Mouse (Mus musculus): Measurements from ENCODE around the gene Dnlz.
"Not testable (repeated sequence)": the region's sequence is repeated elsewhere in the genome, so short reads cannot be mapped to it uniquely, and the experiment has no call there.

Dnlz gene

GRCm38 (mm10) chr2:26351358-26352290, at the start of gene Dnlz:
TSS of gene Dnlz (minus strand) at chr2:26352110.
- DNase-seq (ENCODE audit: extremely low read depth, insufficient read length, low spot score) = peak; percentile 88

- DNase-seq (ENCODE audit: extremely low read depth, insufficient read length, low spot score) = no peak
These were observed 49.1 kb upstream of the Dnlz start for GRCm38 (mm10) chr2:26401023-26401422.

- DNase-seq (ENCODE audit: extremely low read depth, insufficient read length, low spot score) = no peak
These were observed 48.4 kb upstream of the Dnlz start for GRCm38 (mm10) chr2:26400296-26400695.

- DNase-seq (ENCODE audit: extremely low read depth, insufficient read length, low spot score) = no peak
These were observed 47.7 kb upstream of the Dnlz start for GRCm38 (mm10) chr2:26399647-26400046.

GRCm38 (mm10) chr2:26398978-26399377, 47.1 kb upstream of the Dnlz start:
- no peak for DNase-seq (ENCODE audit: extremely low read depth, insufficient read length, low spot score)

- DNase-seq (ENCODE audit: extremely low read depth, insufficient read length, low spot score) = no peak
These were observed 39.7 kb upstream of the Dnlz start for GRCm38 (mm10) chr2:26391617-26392016.

- no peak for DNase-seq (ENCODE audit: extremely low read depth, insufficient read length, low spot score)
These were observed 39.0 kb upstream of the Dnlz start for GRCm38 (mm10) chr2:26390954-26391353.

GRCm38 (mm10) chr2:26389154-26389690, 37.3 kb upstream of the Dnlz start, which contains the start of the genes Entr1 and Pmpca:
TSS of gene Entr1 (minus strand) at chr2:26389316.
TSS of gene Pmpca (plus strand) at chr2:26389339.
- peak; percentile 83 for DNase-seq (ENCODE audit: extremely low read depth, insufficient read length, low spot score)

- DNase-seq (ENCODE audit: extremely low read depth, insufficient read length, low spot score) = no peak
These were observed 36.8 kb upstream of the Dnlz start for GRCm38 (mm10) chr2:26388682-26389153.

- DNase-seq (ENCODE audit: extremely low read depth, insufficient read length, low spot score) = no peak
These were observed 35.8 kb upstream of the Dnlz start for GRCm38 (mm10) chr2:26387713-26388112.

GRCm38 (mm10) chr2:26380871-26381270, 29.0 kb upstream of the Dnlz start:
- not testable (repeated sequence) for DNase-seq (ENCODE audit: extremely low read depth, insufficient read length, low spot score)

GRCm38 (mm10) chr2:26380131-26380771, 28.3 kb upstream of the Dnlz start, which contains the start of gene Snapc4:
TSS of gene Snapc4 (minus strand) at chr2:26380653.
- DNase-seq (ENCODE audit: extremely low read depth, insufficient read length, low spot score) = peak; percentile 85

- peak; percentile 43 for DNase-seq (ENCODE audit: extremely low read depth, insufficient read length, low spot score)
These were observed 20.5 kb upstream of the Dnlz start for GRCm38 (mm10) chr2:26372396-26372795.

GRCm38 (mm10) chr2:26368572-26368971, 16.7 kb upstream of the Dnlz start:
- no peak for DNase-seq (ENCODE audit: extremely low read depth, insufficient read length, low spot score)

- no peak for DNase-seq (ENCODE audit: extremely low read depth, insufficient read length, low spot score)
These were observed 16.0 kb upstream of the Dnlz start for GRCm38 (mm10) chr2:26367911-26368310.

GRCm38 (mm10) chr2:26364738-26365465, 13.0 kb upstream of the Dnlz start:
- DNase-seq (ENCODE audit: extremely low read depth, insufficient read length, low spot score) = no peak

GRCm38 (mm10) chr2:26363481-26363880, 11.6 kb upstream of the Dnlz start:
- DNase-seq (ENCODE audit: extremely low read depth, insufficient read length, low spot score) = no peak

GRCm38 (mm10) chr2:26362991-26363390, 11.1 kb upstream of the Dnlz start:
- DNase-seq (ENCODE audit: extremely low read depth, insufficient read length, low spot score) = no peak

- no peak for DNase-seq (ENCODE audit: extremely low read depth, insufficient read length, low spot score)
These were observed 8.9 kb upstream of the Dnlz start, which contains the start of gene Card9 for GRCm38 (mm10) chr2:26360772-26361171. TSS of gene Card9 (minus strand) at chr2:26360918.

- no peak for DNase-seq (ENCODE audit: extremely low read depth, insufficient read length, low spot score)
These were observed 8.1 kb upstream of the Dnlz start for GRCm38 (mm10) chr2:26359983-26360382.

Measured in 3134 (cell line).